Mouse (Mus musculus) ES-E14 (cell line): ENCODE data around the gene Enpp6.

Experiments
- CHD2 ChIP-seq: IDR thresholded peaks from 2 replicates; pipeline ENCODE4 v1.6.1; 2014; ENCODE audit warnings: mild to moderate bottlenecking, low read depth, low read length, inconsistent platforms
- HCFC1 ChIP-seq: IDR thresholded peaks from 2 replicates; pipeline ENCODE4 v1.6.1; 2012; ENCODE audit warnings: low read length, inconsistent platforms, borderline replicate concordance; ENCODE audit not compliant: insufficient read depth
- MAFK ChIP-seq: IDR thresholded peaks from 2 replicates; pipeline ENCODE4 v1.6.1; 2014; ENCODE audit warnings: mild to moderate bottlenecking, low read depth, low read length, inconsistent platforms; ENCODE audit not compliant: insufficient read depth
- ZC3H11A ChIP-seq: IDR thresholded peaks from 2 replicates; pipeline ENCODE4 v1.6.1; 2012; ENCODE audit warnings: low read depth, mild to moderate bottlenecking, inconsistent platforms, low read length, borderline replicate concordance
- ZNF384 ChIP-seq: IDR thresholded peaks from 2 replicates; pipeline ENCODE4 v1.6.1; 2012; ENCODE audit warnings: low read depth, low read length, inconsistent platforms

- no peak for TF ChIP-seq ZNF384
- no peak for TF ChIP-seq HCFC1
- TF ChIP-seq ZC3H11A: no peak
- TF ChIP-seq CHD2: no peak
- TF ChIP-seq MAFK: no peak
Observed at GRCm38 (mm10) chr8:46988366-46988765, 1.7 kb downstream of the Enpp6 start.
